Mouse (Mus musculus) hindbrain, embryonic 15.5 days (tissue): ENCODE results near the gene Sat2. TPM values are rescaled to one million over a fixed set of nuclear protein-coding genes. Genes with fewer than 3 reads are reported as not detected.

Source experiments
- ATAC-seq: fragments of 200-750 bp; cut with Nextera tagmentation; 2 replicates; pipeline ENCODE4 v1.8.0; 2017; ENCODE audit warnings: low read depth, moderate number of reproducible peaks, moderate TSS enrichment; ENCODE audit not compliant: low FRiP score
- H3K27ac ChIP-seq: fragments of 300-500 bp; sonication (generic); replicated peaks from 2 replicates; pipeline ENCODE4 v1.5.1; 2015; ENCODE audit warnings: mild to moderate bottlenecking, inconsistent platforms
- H3K27me3 ChIP-seq: fragments of 300-500 bp; sonication (generic); 2 replicates; pipeline ENCODE4 v1.6.1; 2015; ENCODE audit warnings: control low read depth, inconsistent platforms
- H3K36me3 ChIP-seq: fragments of 300-500 bp; sonication (generic); 2 replicates; pipeline ENCODE4 v1.6.1; 2015; ENCODE audit warnings: control low read depth, inconsistent platforms
- H3K4me1 ChIP-seq: fragments of 300-500 bp; sonication (generic); replicated peaks from 2 replicates; pipeline ENCODE4 v1.6.1; 2015; ENCODE audit warnings: control low read depth, inconsistent platforms
- H3K4me2 ChIP-seq: fragments of 300-500 bp; sonication (generic); 2 replicates; pipeline ENCODE4 v1.6.1; 2015; ENCODE audit warnings: moderate library complexity, mild to moderate bottlenecking, inconsistent platforms
- H3K4me3 ChIP-seq: fragments of 300-500 bp; sonication (generic); 2 replicates; pipeline ENCODE4 v1.5.1; 2015; ENCODE audit warnings: mild to moderate bottlenecking, inconsistent platforms
- H3K9ac ChIP-seq: fragments of 300-500 bp; sonication (generic); 2 replicates; pipeline ENCODE4 v1.6.1; 2015; ENCODE audit warnings: inconsistent platforms
- H3K9me3 ChIP-seq: fragments of 300-500 bp; sonication (generic); 2 replicates; pipeline ENCODE4 v1.6.1; 2016; ENCODE audit warnings: control low read depth, inconsistent platforms
- WGBS: fragments of 180-500 bp; shearing (Covaris S2); methylation state at CpG from one replicate; pipeline ENCODE4 v1.1.7; 2015; 5-methylcytosine and 5-hydroxymethylcytosine counted together
- polyA plus RNA-seq: library from polyadenylated mRNA; unstranded; fragments of >200 nt; fragmentation: Nextera tagmentation; extraction: Ambion mirVana; gene quantifications from 2 replicates; pipeline ENCODE4 v1.2.1, GENCODE M21; 2015

The Sat2 gene
- 22.5 and 23.9 TPM in 2 replicates for polyA plus RNA-seq

- 1% methylated on average over 20 of the region's 20 CpGs for WGBS
- peak within 1 kb of the TSS; percentile 78 for H3K27ac ChIP-seq
- H3K4me1 ChIP-seq, result peaks cover 16% of the 10 kb centered on the region
- H3K36me3 ChIP-seq, result no peaks in the 10 kb centered on the region
- peak within 1 kb of the TSS; percentile 52 for H3K9ac ChIP-seq
- H3K9me3 ChIP-seq, result no peaks in the 10 kb centered on the region
- ATAC-seq, result peak; percentile 85
- peak within 1 kb of the TSS; percentile 68 for H3K4me2 ChIP-seq
- H3K27me3 ChIP-seq, result no peaks in the 10 kb centered on the region
- peak within 1 kb of the TSS; percentile 47 for H3K4me3 ChIP-seq
Observed at GRCm38 (mm10) chr11:69621571-69622268, at the start of gene Sat2. Sat2 (plus strand) TSS chr11:69622024.

- ATAC-seq, result no peak
- no peaks in the 10 kb centered on the region for H3K27me3 ChIP-seq
- H3K4me3 ChIP-seq, result no peak overlapping the region
- H3K9ac ChIP-seq, result no peak overlapping the region
- peaks cover 36% of the 10 kb centered on the region for H3K4me1 ChIP-seq
- no peaks in the 10 kb centered on the region for H3K9me3 ChIP-seq
- H3K36me3 ChIP-seq, result 0 out of 2 replicates have a peak, but pooled peaks cover 8% of the 10 kb centered on the region
- WGBS, result 61% methylated on average over 3 of the region's 3 CpGs
- no peak overlapping the region for H3K4me2 ChIP-seq
- no peak overlapping the region for H3K27ac ChIP-seq
Observed at GRCm38 (mm10) chr11:69575220-69575619, 46.6 kb upstream of the Sat2 start.

GRCm38 (mm10) chr11:69576307-69576706 is 45.5 kb upstream of the Sat2 start:
- no peaks in the 10 kb centered on the region for H3K9me3 ChIP-seq
- ATAC-seq, result no peak
- H3K36me3 ChIP-seq, result 0 out of 2 replicates have a peak, but pooled peaks cover 5% of the 10 kb centered on the region
- no peak overlapping the region for H3K4me3 ChIP-seq
- no peak overlapping the region for H3K27ac ChIP-seq
- peaks cover 36% of the 10 kb centered on the region for H3K4me1 ChIP-seq
- H3K4me2 ChIP-seq, result no peak overlapping the region
- no peak overlapping the region; the same call in 1 of the 2 replicates for H3K9ac ChIP-seq
- WGBS, result 79% methylated on average over 5 of the region's 5 CpGs
- no peaks in the 10 kb centered on the region for H3K27me3 ChIP-seq

GRCm38 (mm10) chr11:69578301-69578700 is 43.5 kb upstream of the Sat2 start:
- H3K4me1 ChIP-seq, result peaks cover 48% of the 10 kb centered on the region
- H3K9ac ChIP-seq, result peak overlapping the region; percentile 75
- peak overlapping the region; percentile 63 for H3K4me3 ChIP-seq
- WGBS, result 17% methylated on average over 15 of the region's 15 CpGs
- H3K27me3 ChIP-seq, result no peaks in the 10 kb centered on the region
- H3K36me3 ChIP-seq, result 0 out of 2 replicates have a peak, but pooled peaks cover 5% of the 10 kb centered on the region
- no peak overlapping the region for H3K27ac ChIP-seq
- H3K9me3 ChIP-seq, result no peaks in the 10 kb centered on the region
- peak overlapping the region; percentile 85 for H3K4me2 ChIP-seq
- no peak for ATAC-seq

- ATAC-seq, result peak; percentile 89
- Histone ChIP-seq H3K27ac (peak overlapping the region; percentile 94), H3K27me3 (no peaks in the 10 kb centered on the region), H3K9me3 (no peaks in the 10 kb centered on the region), H3K36me3 (0 out of 2 replicates have a peak, but pooled peaks cover 5% of the 10 kb centered on the region), H3K4me2 (peak overlapping the region; percentile 85), H3K9ac (peak overlapping the region; percentile 75), H3K4me3 (peak overlapping the region; percentile 63), H3K4me1 (peaks cover 48% of the 10 kb centered on the region)
- WGBS, result 1% methylated on average over 39 of the region's 39 CpGs
Observed at GRCm38 (mm10) chr11:69579128-69580017, 42.5 kb upstream of the Sat2 start.

GRCm38 (mm10) chr11:69580091-69580514 is 41.7 kb upstream of the Sat2 start, which contains the start of the genes Wrap53 and Trp53:
Wrap53 (minus strand) TSS chr11:69580255.
Trp53 (plus strand) TSS chr11:69580359.
- Histone ChIP-seq H3K9me3 (no peaks in the 10 kb centered on the region), H3K9ac (peak within 1 kb of the TSS; percentile 75), H3K27ac (peak within 1 kb of the TSS; percentile 94), H3K4me1 (peaks cover 44% of the 10 kb centered on the region), H3K27me3 (no peaks in the 10 kb centered on the region), H3K4me2 (peak within 1 kb of the TSS; percentile 85), H3K36me3 (0 out of 2 replicates have a peak, but pooled peaks cover 2% of the 10 kb centered on the region), H3K4me3 (peak within 1 kb of the TSS; percentile 63)
- ATAC-seq, result peak; percentile 73
- WGBS, result 0% methylated on average over 13 of the region's 13 CpGs

- WGBS, result under 1% methylated on average over 25 of the region's 25 CpGs
- H3K4me2 ChIP-seq, result peak overlapping the region; percentile 85
- 0 out of 2 replicates have a peak, but pooled peaks cover 2% of the 10 kb centered on the region for H3K36me3 ChIP-seq
- peaks cover 43% of the 10 kb centered on the region for H3K4me1 ChIP-seq
- no peaks in the 10 kb centered on the region for H3K27me3 ChIP-seq
- ATAC-seq, result peak; percentile 32; the same call in 1 of the 2 replicates
- peak overlapping the region; percentile 63 for H3K4me3 ChIP-seq
- peak overlapping the region; percentile 94 for H3K27ac ChIP-seq
- H3K9me3 ChIP-seq, result no peaks in the 10 kb centered on the region
- H3K9ac ChIP-seq, result peak overlapping the region; percentile 64
Observed at GRCm38 (mm10) chr11:69580572-69581146, 41.2 kb upstream of the Sat2 start.

- no peaks in the 10 kb centered on the region for H3K27me3 ChIP-seq
- ATAC-seq, result peak; percentile 80
- peak overlapping the region; percentile 85 for H3K4me2 ChIP-seq
- peaks cover 39% of the 10 kb centered on the region for H3K4me1 ChIP-seq
- H3K27ac ChIP-seq, result peak overlapping the region; percentile 94
- 0 out of 2 replicates have a peak, but pooled peaks cover under 1% of the 10 kb centered on the region for H3K36me3 ChIP-seq
- under 1% methylated on average over 36 of the region's 36 CpGs for WGBS
- H3K9me3 ChIP-seq, result no peaks in the 10 kb centered on the region
- H3K4me3 ChIP-seq, result peak overlapping the region; percentile 63
- peak overlapping the region; percentile 64 for H3K9ac ChIP-seq
Observed at GRCm38 (mm10) chr11:69581147-69581688, 40.6 kb upstream of the Sat2 start.

- Histone ChIP-seq H3K36me3 (no peaks in the 10 kb centered on the region), H3K4me3 (peak overlapping the region; percentile 63), H3K27me3 (no peaks in the 10 kb centered on the region), H3K9ac (peak overlapping the region; percentile 64), H3K27ac (peak overlapping the region; percentile 94), H3K9me3 (no peaks in the 10 kb centered on the region), H3K4me1 (peaks cover 37% of the 10 kb centered on the region), H3K4me2 (peak overlapping the region; percentile 85)
- under 1% methylated on average over 8 of the region's 8 CpGs for WGBS
- ATAC-seq, result no peak
Observed at GRCm38 (mm10) chr11:69581814-69582213, 40.0 kb upstream of the Sat2 start.

GRCm38 (mm10) chr11:69582230-69582805 is 39.5 kb upstream of the Sat2 start:
- H3K9ac ChIP-seq, result peak overlapping the region; percentile 64; the same call in 1 of the 2 replicates
- WGBS, result 53% methylated on average over 9 of the region's 9 CpGs
- no peak for ATAC-seq

GRCm38 (mm10) chr11:69584008-69584407 is 37.8 kb upstream of the Sat2 start:
- Histone ChIP-seq H3K27me3 (no peaks in the 10 kb centered on the region), H3K4me2 (no peak overlapping the region), H3K4me1 (peaks cover 18% of the 10 kb centered on the region), H3K4me3 (no peak overlapping the region), H3K9me3 (no peaks in the 10 kb centered on the region), H3K36me3 (peaks cover 19% of the 10 kb centered on the region), H3K27ac (no peak overlapping the region), H3K9ac (no peak overlapping the region)
- no peak for ATAC-seq
- 84% methylated on average over 7 of the region's 7 CpGs for WGBS

More at GRCm38 (mm10) chr11:69582230-69582805, 39.5 kb upstream of the Sat2 start:
- Histone ChIP-seq H3K27me3 (no peaks in the 10 kb centered on the region), H3K4me2 (peak overlapping the region; percentile 85), H3K4me3 (peak overlapping the region; percentile 63), H3K9me3 (no peaks in the 10 kb centered on the region), H3K27ac (peak overlapping the region; percentile 94; the same call in 1 of the 2 replicates), H3K36me3 (peaks cover 2% of the 10 kb centered on the region; the same call in 1 of the 2 replicates), H3K4me1 (peaks cover 32% of the 10 kb centered on the region)
